29 mouse cellular contexts compared by ENCODE assay signal in the genomic region with DNA sequence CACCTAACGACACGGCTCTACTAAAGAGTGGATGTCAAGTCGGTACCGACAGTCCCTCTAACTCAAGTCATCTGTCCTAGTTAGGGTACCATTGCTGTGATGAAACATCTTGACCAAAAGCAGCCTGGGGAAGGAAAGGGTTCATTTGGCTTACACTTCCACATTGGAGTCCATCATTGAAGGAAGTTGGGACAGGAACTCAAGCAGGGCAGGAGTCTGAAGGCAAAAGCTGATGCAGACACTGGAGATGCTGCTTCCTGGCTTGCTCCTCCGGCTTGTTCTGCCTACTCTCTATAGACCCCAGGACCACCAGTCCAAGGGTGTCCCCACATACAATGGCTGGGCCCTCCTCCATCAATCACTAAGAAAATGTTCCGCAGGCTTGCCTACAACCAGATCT.
"Had no signal": no experiment of that assay in that cellular context is flagged by ENCODE, and none has a peak within 500 bp of the region (broad histone marks: within the 10 kb centered on the region; RNA-seq: fewer than 3 reads in every experiment).

No protein-coding gene starts in this region.

- H3K27ac ChIP-seq: left cerebral cortex, adult 2 months; limb, embryonic 10.5 days; limb, embryonic 12.5 days; limb, embryonic 13.5 days; limb, embryonic 15.5 days; liver, embryonic 12.5 days; liver, embryonic 13.5 days; liver, embryonic 14.5 days; liver, embryonic 15.5 days; lung, embryonic 15.5 days; macrophage; midbrain, embryonic 10.5 days; midbrain, embryonic 12.5 days; midbrain, embryonic 15.5 days had no signal

- ATAC-seq: liver, embryonic 12.5 days; liver, postnatal 0 days; lung, postnatal 0 days; midbrain, embryonic 15.5 days; midbrain, embryonic 16.5 days had no signal

- H3K9ac ChIP-seq: limb, embryonic 12.5 days; limb, embryonic 13.5 days; limb, embryonic 15.5 days; liver, embryonic 12.5 days; liver, embryonic 13.5 days; liver, embryonic 14.5 days; liver, embryonic 15.5 days; liver, postnatal 0 days; lung, embryonic 14.5 days; lung, embryonic 15.5 days; midbrain, embryonic 12.5 days; midbrain, embryonic 15.5 days had no signal

- H3K4me2 ChIP-seq: limb, embryonic 12.5 days; limb, embryonic 13.5 days; limb, embryonic 15.5 days; liver, embryonic 11.5 days; liver, embryonic 12.5 days; liver, embryonic 13.5 days; liver, embryonic 15.5 days; lung, embryonic 14.5 days; lung, embryonic 15.5 days; midbrain, embryonic 12.5 days; midbrain, embryonic 15.5 days had no signal

- H3K36me3 ChIP-seq: liver, embryonic 12.5 days; liver, embryonic 13.5 days; liver, embryonic 15.5 days; lung, embryonic 15.5 days had no signal

- H3K9me3 ChIP-seq: limb, embryonic 10.5 days; limb, embryonic 12.5 days; limb, embryonic 13.5 days; limb, embryonic 15.5 days; liver, embryonic 12.5 days; liver, embryonic 13.5 days; liver, embryonic 15.5 days; lung, embryonic 15.5 days; midbrain, embryonic 10.5 days; midbrain, embryonic 12.5 days; midbrain, embryonic 15.5 days had no signal

- DNase-seq: left cerebral cortex, postnatal 4 days; liver; liver, embryonic 13.5 days; liver, postnatal 0 days; lung, adult 18-20 months; lung, adult 2 months; lung, embryonic 14.5 days; lung, postnatal 10 days; lung, postnatal 14 days; lung, postnatal 36 days; midbrain, embryonic 14.5 days had no signal

- H3K27me3 ChIP-seq: limb, embryonic 12.5 days; limb, embryonic 13.5 days; limb, embryonic 15.5 days; liver, embryonic 12.5 days; liver, embryonic 15.5 days; lung, embryonic 15.5 days; midbrain, embryonic 12.5 days; midbrain, embryonic 15.5 days had no signal

- H3K4me1 ChIP-seq: limb, embryonic 10.5 days; limb, embryonic 12.5 days; limb, embryonic 13.5 days; limb, embryonic 15.5 days; liver, embryonic 12.5 days; liver, embryonic 13.5 days; liver, embryonic 15.5 days; lung, embryonic 15.5 days; midbrain, embryonic 10.5 days; midbrain, embryonic 12.5 days; midbrain, embryonic 15.5 days had no signal

- H3K4me3 ChIP-seq: left cerebral cortex, adult 2 months; limb, embryonic 10.5 days; limb, embryonic 12.5 days; limb, embryonic 13.5 days; limb, embryonic 15.5 days; liver, embryonic 12.5 days; liver, embryonic 13.5 days; liver, embryonic 15.5 days; lung, embryonic 15.5 days; megakaryocyte, embryonic 14.5 days; midbrain, embryonic 10.5 days; midbrain, embryonic 12.5 days; midbrain, embryonic 15.5 days; myocyte had no signal
